Mouse (Mus musculus) effector memory CD4-positive, alpha-beta T cell, adult 5 months (primary cell): ENCODE results near the gene Cryz. TPM values are rescaled to one million over a fixed set of nuclear protein-coding genes. Genes with fewer than 3 reads are reported as not detected.

Experiments
- polyA plus RNA-seq: library from polyadenylated mRNA; unstranded; fragments of 100-300 nt; shearing (Covaris generic); gene quantifications from one replicate; pipeline ENCODE4 v1.2.1, GENCODE M21; 2017

The Cryz gene
- 2.0 TPM for polyA plus RNA-seq

DNA sequence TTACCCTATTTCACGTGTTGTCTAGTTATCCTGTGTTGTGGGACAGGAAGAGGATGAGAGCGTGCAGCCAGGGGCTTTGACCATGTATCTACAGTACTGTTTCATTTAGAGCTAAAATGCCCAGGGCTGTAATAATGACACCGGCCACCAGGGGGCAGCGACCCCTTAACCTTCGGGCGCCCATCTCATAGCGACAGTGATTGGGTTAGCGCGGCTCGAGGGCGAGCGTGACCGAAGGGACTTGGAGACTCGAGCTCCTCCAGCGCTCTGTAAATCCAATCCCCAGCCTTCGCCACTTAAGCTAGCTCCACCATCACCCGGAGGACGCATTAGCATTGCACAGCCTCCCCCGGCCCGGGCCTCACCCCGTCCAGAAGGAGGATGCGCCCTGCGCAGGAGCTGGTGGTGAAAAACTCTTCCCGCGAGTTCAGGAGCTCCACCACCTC lies at the start of gene Cryz:
Gene Cryz, plus strand, starts transcription at position 224 of the 446 bp plus-strand sequence.

DNA sequence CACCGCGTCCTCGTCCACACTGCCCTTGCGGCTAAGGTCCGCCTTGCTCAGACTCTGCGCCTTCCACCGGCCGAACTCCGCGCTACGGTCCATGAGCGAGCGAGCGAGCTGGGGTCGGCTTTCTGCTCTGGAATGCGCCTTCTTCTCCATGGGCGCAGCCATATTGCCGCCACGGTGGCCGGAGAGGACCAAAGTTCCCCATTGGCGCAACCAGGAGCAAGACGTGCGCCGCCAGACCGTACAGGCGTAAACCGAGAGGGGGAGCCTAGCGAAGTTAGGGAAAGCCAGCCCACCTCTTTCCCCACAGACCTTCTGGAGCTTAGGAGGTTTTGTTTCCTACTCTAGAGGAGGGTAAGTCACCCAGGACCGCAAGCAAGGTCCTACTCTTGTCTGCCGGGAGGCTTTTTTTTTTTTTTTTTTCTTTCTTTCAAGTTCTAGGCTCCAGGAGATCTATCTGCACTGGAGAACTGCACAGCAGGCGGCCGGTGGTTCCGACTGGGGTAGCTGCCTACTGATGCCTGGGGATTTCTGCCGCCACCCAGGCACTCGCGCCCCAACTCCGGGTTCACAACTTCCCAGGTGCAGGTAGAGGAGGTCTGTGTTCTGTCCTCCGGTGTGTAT lies 533 bp downstream of the Cryz start, which contains the start of gene Tyw3:
Gene Tyw3, minus strand, starts transcription at position 171 of the 621 bp plus-strand sequence.

DNA sequence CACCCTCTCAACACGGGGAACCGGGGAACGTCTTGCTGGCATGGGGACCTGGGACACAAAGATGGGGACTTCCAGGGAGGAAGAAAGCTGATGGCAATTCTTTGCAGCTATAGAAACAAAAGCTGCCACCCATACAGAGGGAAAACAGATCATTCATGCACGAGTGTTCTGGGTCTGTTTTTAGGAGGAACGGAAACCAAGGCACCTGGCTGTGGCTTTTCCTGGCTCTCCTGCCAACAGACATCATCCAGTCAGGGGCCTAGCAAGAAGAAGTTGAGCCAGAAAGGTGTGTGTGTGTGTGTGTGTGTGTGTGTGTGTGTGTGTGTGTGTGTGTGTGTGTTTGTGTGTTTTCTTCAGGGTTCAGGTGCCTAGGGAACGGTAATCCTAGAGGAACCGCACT lies 67.0 kb downstream of the Cryz start, which contains the start of gene Erich3:
Gene Erich3, plus strand, starts transcription at position 315 of the 400 bp plus-strand sequence.

Other genes with a start within 250 kb of the Cryz start
- 3.4 TPM for gene Tyw3, start 393 bp downstream of the Cryz start, polyA plus RNA-seq
- 0.39 TPM for gene Erich3, start 67.1 kb downstream of the Cryz start, polyA plus RNA-seq